Mouse (Mus musculus) lung, postnatal 10 days (tissue): ENCODE results near the gene Abi3bp.

Experiments
- DNase-seq: peaks from one replicate; pipeline ENCODE4 v3.0.0; 2021

Gene Abi3bp

DNA sequence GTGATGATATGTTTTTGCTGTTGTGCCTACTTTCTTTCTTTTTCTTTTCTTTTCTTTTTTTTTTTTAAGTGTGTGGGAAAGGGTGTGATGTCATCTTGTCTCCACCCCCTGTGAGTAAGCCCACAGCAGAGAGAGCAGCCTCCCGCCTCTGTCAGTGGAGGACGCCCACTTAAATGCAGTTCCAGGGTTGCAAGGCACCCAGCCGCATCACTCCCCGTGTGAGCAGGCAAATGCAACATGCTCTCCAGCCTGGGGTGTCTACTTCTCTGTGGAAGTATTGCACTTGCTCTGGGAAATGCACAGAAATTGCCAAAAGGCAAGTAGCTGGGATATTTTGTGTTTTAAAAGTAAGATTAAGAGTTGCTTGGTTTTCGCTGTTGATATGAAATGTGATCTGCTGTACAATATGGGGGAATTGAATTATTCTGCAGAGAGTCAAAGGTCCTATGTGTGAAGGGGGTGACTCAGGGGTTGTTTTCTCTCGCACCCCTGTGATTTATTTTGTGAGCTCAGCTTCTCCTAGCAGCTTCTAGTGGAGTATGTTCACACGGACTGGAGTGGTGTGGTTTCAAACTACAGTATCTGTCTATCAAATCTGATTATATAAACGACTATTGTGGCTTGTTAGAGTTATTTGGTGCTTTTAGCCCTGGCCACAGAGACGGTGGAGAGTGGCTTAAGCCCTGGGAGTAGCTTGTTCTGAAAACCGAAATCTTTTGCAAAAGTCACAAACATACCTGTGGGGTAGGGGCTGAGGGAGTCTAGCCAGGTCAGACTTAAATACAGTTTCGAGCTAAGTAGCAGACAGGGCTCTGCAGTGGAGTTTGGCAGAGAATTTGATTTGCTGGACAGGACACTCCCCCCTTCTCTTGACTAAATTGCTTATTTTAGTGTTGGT lies at the start of gene Abi3bp:
Abi3bp (plus strand) TSS at position 202 of the 898 bp plus-strand sequence.
- DNase-seq, result peak; percentile 76

DNA sequence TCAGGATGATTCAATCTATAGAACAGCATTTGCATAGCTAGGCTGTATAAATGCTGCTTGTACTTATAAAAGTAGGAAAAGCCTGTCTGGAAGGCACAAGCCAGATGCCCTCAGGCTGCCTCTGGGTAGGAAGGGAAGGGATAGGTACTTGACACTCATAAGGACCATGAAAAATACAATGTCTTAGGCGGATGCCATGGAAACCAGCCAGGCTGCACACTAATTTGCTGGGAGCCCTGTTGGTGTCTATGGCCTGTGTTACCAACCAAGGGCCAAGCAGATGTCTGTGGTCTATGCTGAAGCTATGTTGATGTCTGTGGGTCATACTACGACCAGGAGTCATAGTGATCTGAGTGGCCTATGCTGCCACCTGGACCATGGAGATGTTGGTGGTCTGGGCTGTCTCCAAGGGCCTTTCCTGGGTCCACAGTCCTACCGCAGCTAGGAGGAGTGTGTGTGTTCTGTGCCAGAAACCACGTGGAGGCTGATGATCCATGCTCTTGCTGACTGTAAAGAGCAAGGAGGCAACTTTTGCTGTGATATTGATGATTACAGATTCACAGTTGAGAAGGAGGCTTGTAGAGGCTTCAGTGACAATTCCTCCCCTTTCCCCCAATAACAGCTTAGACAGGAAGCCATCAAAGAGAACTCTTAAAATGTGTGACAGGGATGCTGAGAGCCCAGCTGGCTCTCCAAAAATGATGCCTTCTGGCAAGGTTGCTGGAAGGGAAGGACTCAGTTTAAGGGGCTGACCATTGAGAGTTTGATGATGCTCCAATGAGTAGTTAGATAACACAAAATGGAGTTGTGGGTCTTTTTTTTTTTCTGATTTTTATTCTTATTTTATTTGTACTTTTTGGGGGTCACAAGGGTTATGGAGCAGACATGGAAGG lies 42.1 kb upstream of the Abi3bp start:
- DNase-seq, result no peak

DNA sequence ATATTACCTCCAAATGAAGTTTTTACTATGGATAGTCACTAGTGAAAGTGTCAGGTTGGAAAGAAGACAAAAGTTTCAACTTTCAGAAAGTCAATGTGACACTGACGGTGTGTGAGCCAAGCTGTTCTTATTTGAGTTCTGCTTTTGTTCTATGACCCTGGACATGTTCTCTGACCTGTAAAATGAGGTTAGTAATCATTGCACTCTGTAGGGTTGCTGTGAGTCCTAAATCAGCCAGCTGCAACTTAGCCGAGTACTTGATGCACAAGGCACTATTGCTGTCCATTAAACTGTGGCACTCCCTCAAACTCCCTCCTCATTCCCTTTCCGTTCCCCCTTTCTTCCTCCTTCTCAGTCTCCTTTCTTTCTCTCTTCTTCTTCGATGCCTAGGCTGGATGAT lies 37.4 kb upstream of the Abi3bp start:
- DNase-seq, result no peak

- no peak for DNase-seq
Measured at GRCm38 (mm10) chr16:56441113-56441512, 36.6 kb upstream of the Abi3bp start.

- no peak for DNase-seq
Measured at GRCm38 (mm10) chr16:56441658-56442344, 35.9 kb upstream of the Abi3bp start.

DNA sequence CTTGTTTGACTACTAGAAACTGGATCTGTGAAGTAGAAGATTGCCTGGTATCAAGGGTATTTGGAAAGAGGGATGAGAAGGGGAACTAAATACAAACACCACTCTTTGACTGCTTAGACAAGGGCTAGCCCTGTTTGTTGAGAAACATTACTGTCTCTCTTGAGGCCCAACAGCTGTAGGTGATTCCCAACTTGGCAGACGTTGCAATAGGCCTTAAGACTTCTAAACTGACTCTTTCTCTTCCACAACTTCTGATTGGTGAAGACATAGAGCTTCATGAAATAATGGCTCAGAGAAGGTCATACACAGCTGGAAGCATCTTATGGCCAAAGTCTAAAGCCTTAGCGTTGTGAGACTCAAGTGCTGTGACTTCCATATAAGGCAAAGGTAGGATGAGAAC lies 26.2 kb upstream of the Abi3bp start:
- DNase-seq, result peak; percentile 5

GRCm38 (mm10) chr16:56451923-56452322 lies 25.8 kb upstream of the Abi3bp start:
- peak; percentile 25 for DNase-seq

DNA sequence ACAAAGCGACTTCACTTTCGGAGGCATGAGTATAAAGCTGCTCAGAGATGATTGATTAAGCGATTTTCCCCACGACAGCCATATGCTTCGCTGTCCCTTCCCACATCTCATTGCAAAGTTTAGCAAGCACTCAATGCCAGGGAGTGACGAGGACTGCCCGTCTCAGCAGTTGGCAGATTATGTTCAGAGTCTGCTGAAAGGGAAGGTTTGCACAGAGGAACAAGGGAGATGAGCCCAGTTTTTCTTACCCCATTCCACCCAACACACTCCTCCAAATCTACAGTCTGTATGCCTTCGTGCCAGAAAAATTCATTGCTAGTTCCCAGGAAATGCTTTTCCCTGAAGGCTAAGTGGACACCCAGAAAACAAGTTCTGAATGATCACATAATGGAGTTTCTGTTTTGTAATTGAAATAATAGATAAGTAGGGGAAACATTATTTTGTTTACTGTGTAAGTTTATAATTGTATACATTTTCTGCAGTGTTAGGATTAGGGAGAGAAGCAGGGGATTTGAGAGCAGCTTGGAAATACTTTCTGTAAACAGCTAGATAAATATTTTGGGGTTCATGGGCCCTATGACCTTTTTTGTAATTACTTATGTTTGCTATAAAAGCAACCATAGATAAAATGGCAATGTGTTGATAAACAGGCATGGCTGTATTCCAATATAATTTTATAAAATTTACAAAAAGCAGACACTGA lies 19.5 kb upstream of the Abi3bp start:
- DNase-seq, result peak; percentile 3

GRCm38 (mm10) chr16:56473160-56473559 lies 4.5 kb upstream of the Abi3bp start:
- no peak for DNase-seq

DNA sequence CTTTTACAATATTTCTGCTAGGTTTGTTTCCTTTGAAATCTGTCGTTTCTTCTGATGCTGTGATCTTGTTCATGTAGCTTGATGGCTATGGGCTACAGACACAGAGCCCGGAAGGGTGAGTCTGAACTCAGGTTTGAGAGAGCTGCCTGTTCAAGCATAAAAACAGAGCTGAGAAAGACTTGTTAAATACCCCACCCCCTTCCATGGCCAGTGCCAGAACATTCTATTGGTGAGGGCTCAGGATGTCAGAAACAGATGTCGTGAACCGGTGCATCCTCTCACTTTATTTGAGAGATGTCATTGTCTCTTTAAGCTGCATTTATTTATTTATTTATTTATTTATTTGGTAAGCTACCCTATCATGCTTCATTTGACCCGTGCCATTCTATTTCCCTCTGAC lies 2.0 kb upstream of the Abi3bp start:
- DNase-seq, result no peak

GRCm38 (mm10) chr16:56478575-56479191 lies 1.0 kb downstream of the Abi3bp start:
- peak; percentile 65 for DNase-seq

DNA sequence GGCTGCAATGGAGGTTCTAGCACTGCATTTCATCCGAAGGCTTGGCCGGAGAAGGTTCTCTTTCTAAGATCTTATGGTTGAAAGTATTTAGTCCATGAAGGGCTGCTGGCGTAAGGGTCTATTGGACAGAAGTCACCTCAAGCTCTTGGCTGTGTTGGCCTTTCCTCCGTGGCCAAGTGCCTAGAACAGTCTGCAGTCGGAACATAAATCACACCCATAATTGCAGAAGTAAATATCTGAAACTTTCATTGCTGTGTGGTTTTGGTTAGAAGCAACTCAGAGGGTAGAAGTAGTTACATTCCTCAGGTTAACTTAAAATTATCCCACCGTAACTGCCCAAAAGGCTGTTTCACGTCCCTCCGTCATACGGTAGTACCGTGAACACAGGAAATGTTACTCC lies 5.8 kb downstream of the Abi3bp start:
- DNase-seq, result no peak

GRCm38 (mm10) chr16:56486461-56486860 lies 8.8 kb downstream of the Abi3bp start:
- peak; percentile 87 for DNase-seq

DNA sequence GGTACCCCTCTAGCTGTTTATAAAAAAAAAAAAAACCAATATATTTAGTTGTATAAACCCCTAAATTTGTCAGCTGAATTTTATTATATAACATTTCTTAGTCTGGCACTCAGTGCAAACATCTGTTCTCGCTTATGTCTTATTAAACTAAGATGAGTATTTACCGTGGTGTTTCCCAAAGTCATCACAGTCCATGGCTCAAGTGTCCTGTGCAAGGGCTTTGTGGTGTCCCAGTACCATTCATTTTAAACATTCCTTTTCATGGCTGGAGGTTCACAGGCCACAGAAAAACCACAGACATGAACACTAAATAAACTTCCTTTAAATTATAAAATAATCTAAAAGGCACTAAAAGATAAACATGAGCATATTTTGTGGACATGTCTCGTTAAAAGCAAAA lies 13.2 kb downstream of the Abi3bp start:
- DNase-seq, result no peak

GRCm38 (mm10) chr16:56495266-56495665 lies 17.6 kb downstream of the Abi3bp start:
- peak; percentile 24 for DNase-seq

DNA sequence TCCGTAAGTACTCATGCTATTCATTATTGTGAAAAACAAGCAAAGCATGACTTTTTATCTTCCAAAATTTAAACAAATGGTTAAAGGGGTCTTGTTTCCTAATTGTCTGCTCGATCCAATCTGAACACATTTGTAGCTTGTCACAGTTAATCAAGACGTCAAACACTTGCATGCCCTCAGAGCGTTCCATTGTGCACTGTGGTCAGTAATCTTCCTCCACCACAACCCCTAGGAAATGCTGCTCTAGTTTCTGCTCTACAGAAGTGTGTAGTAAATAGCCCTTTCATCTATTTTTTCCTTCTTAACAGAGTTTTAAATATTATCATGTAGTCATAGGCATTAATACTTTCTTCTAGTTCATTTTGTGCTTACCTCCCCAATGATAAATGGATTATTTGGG lies 19.1 kb downstream of the Abi3bp start:
- no peak for DNase-seq

DNA sequence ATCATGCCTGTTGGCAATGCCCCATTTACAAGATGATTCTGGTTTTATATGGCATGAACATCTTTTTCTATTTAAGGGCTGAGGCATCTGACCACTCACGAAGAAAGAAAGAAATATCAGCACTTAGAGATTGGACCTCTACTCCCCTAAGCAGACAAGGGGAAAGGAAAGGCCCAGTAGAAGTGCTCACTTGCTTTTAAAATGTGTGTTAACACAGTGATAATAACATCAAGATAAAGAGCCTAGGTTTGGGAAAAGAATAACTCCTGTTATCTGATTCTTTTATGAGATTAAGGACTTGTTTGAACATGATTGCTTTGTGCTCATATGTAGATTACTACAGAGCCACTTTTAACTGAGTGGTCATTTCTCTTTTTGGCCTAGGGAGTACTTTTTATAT lies 21.0 kb downstream of the Abi3bp start:
- DNase-seq, result no peak

DNA sequence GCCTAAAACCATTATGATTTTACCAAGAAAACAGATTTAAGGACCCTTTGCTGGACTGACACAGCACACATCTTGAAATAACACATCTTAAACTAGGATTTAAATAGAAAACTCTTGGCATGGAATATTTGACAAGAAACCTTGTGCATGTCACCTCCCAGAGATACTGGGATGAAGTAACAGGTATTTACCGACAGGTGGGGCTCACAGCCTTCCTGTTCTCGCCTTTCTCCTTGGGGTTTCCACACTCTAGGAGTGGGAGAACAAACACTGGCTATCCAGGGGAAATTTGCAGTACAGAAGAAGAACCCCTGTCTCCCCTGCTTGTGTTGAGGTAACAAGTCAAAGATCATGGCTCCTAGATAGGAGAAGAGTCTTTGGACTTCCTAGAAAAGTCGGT lies 22.8 kb downstream of the Abi3bp start:
- no peak for DNase-seq

- DNase-seq, result no peak
Measured at GRCm38 (mm10) chr16:56501101-56501500, 23.4 kb downstream of the Abi3bp start.

- peak; percentile 83 for DNase-seq
Measured at GRCm38 (mm10) chr16:56501513-56501912, 23.8 kb downstream of the Abi3bp start.

DNA sequence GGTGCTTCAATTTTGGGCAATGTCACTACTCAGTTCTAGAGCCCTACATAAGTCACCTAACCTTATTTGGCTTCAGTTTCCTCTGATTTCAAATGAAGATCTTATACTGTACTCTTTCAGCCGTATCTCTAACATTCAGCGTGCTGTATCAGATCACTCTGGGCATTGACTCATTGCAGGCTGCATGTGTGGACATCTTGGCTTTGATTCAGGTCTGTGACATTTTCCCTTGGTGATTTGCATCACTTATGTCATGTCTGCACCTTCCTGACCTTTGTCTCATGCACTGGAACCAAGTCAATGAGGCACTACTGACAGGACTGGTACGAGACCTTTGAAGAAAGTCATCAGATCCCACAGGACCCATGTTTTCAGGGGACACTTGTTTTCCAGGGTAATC lies 24.5 kb downstream of the Abi3bp start:
- DNase-seq, result no peak

GRCm38 (mm10) chr16:56503941-56504340 lies 26.3 kb downstream of the Abi3bp start:
- DNase-seq, result peak; percentile 44
